Mouse (Mus musculus) lung, postnatal 14 days (tissue): ENCODE results near the gene 6330409D20Rik.

ENCODE experiments used
- DNase-seq: peaks from one replicate; pipeline ENCODE4 v3.0.0; 2021

6330409D20Rik gene

DNA sequence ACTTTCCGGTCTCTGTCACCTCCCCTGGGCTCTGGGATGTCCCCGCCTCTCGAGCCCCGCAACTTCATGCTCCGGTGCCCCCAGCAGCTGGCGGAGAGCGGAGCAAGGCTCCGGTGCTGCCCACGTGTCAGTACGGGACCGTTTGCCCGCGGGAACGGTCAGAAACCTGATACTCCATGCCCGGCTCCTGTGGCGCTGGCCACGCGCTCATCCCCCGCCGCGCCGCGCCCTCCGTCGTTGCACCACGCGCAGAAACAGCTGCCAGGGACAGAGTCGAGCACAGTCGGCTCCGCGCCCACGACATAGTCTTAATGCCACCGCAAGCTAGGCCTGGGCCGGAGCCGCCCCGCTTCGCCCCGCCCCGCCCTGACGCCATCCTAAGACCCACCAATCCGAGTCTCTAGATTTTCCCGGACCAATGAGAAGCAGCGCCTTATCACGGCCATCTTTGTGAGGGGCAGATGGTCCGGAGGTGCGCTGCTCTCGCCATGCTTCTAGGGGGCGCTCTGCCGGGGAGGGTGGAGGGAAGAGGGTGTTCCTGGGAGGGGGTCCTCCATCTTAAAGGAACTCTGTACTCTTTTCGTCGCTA is 46.9 kb downstream of the 6330409D20Rik start:
- DNase-seq, result peak; percentile 97

DNA sequence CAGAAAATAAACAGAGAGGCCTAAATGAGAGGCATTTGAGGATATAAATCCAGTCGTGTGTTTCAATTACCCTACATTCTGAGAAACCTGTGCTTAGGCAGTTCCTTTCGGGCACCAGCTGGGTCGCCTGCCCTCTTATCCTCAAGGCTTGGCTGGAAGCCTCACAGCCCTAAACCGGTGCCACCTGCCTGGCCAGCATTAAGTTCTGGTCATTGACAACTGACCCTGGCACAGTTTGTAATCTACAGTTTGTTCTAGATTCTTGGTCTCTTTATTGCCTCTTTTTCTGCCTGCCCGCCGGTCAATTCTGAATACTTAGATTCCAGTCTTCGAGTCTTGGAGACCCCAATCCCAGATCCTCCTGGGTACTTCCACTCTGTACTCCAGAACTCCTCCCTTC is 47.5 kb downstream of the 6330409D20Rik start:
- no peak for DNase-seq

DNA sequence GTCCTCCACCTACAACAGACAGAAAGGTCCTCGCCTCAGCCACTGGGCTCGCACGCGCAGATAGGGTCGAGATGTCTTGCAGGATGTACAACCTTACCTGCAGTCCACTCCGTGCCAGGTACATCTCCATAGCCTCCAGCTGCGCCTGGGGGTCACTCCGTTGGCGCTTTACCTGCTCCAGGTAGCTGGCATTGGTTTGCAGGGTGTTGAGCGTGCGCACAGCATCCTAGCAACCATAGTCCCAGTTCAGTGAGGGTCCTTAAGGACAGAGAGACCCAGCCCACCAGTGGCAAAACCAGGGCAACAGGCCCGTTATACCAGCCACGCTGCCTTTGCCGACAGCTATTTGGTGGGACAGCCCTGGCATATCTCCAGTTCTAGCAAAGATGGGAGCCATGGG is 48.3 kb downstream of the 6330409D20Rik start:
- no peak for DNase-seq

DNA sequence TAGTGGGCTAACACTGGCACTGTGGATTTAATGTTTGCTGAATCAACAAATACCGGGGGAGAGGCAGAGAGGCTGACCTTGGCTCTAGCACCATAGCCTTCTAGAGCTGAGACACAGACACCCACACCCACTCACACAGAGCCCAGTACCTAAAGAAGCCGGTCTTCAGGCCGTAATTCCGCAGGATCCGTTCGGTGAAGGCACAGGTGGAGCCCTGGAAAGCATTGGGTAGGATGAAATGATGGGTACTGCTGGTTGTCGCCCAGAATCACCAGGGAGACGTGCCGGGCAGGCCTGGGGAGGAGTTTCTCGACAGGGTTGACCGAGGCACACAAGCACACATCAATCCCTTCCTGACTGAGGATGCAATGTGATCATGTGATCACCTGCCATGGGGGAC is 49.8 kb downstream of the 6330409D20Rik start:
- no peak for DNase-seq

DNA sequence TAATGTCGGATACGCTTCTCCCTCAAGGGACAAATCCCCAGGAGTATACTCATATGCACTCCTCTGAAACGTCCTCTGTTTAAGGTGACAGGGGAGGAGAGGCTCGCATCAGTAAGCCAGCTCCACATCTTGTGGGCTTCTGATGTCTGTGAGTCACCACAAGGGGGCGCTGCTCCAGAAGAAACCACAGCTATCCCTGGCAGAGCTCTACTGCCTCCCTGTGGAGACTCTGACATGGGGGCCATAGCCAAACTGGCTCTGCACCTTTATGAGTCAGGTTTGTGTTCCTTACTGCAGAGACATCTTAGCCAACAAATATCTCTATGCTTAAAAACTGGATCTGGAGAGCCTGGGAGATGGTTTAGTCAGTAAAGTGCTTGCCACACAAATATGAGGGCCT is 51.4 kb downstream of the 6330409D20Rik start:
- peak; percentile 95 for DNase-seq

DNA sequence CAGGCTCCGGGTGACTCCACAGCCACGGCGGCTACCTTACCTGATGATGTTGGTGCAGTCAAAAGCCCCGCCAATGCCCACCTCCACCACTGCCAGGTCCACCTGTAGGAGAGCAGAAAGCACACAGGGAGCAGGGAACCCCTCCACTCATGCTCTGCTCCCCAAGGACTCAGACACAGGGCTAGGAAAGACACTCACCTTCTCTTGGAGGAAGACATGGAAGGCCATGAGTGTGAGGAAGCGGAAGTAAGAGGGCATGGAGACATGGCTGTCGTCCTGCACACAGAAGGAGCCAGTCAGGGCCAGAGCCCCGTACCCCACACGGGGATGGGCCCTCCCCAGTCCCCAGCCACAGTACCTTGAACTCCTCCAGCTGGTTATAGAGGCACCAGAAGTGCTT is 53.3 kb downstream of the 6330409D20Rik start:
- no peak for DNase-seq

DNA sequence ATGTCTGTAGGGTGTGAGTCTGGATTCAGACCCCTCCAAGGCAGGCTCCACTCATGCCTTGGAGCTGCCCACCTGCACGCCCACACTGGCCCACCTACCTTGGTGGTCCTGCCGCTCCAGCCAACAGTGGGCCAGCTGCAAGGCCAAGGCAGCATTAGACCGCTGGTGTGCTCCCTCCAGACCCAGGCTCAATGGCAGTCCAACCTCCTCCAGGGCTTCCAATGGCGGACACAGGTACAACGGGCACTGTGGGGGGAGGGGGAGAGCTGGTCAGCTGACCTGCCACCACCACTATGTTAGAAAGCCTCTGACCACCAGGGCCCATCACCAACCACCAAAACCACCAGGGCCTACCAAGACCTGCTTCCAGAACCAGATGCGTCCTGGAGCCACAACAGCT is 54.2 kb downstream of the 6330409D20Rik start:
- no peak for DNase-seq

DNA sequence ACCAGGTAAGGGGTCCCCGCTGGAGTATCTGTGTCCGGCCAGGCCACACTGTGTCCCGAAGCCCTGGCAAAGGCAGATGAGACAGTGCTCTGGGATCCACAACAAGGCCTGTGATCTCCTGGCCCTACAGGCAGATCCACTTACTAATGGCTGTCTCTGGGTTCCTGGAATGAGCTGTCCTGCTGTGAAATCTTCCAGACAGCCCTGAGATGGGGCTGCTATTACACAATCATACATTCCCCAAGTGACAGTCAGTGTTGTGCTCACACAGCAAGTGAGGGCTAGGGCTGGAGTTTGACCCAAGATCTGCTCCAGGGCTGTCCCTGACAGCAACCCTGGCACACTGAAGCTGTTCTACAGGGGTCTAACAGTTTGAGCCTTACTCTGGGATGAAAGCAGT is 55.0 kb downstream of the 6330409D20Rik start:
- no peak for DNase-seq

DNA sequence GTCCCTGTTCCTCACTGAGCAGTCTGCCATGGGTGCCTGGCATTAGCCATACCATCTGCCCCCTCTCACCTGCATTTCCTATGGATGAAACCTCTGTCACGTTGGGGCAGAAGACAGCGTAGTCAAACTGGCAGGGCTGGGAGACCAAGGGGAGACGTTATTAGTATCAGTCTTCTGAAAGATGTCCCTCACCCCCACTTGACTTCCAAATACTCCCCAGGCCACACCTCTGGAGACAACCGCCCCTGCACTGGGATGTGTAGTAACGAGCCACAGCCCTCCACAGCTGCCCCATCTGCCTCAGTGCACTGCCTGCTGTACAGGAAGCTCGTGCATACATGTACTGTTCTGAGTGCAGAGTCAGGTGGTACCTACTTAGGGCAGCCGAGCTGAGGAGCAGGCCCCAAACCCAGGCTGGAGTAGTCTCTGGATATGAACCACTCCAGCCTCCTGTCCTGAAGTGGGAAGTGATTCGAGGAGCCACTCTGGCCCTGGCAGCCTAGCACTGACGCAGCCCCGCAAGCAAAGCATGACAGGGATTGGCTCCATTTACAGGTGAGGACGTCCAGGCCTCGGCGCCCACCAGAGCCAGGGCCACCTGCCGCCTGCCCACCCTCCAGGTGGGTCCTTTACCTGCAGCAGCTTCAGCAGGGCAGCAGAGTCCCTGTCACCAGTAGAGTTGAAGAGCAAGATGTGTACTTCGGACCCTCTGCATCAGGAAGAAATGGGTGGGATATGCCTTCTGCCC is 56.0 kb downstream of the 6330409D20Rik start:
- no peak for DNase-seq

DNA sequence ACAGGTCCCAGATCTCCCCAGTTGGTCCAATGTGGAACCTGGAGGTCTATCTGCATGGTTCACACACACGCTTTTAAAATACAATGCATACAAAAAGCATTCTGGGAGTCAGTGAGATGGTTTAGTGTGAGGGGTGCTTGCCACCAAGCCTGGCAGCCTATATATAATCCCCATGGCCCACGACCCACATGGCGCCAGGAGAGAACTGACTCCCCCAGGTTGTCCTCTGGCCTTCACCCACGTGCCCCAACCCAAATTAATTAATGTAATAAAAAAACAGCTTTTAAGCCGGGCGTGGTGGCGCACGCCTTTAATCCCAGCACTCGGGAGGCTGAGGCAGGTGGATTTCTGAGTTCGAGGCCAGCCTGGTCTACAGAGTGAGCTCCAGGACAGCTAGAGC is 57.1 kb downstream of the 6330409D20Rik start:
- DNase-seq, result no peak

DNA sequence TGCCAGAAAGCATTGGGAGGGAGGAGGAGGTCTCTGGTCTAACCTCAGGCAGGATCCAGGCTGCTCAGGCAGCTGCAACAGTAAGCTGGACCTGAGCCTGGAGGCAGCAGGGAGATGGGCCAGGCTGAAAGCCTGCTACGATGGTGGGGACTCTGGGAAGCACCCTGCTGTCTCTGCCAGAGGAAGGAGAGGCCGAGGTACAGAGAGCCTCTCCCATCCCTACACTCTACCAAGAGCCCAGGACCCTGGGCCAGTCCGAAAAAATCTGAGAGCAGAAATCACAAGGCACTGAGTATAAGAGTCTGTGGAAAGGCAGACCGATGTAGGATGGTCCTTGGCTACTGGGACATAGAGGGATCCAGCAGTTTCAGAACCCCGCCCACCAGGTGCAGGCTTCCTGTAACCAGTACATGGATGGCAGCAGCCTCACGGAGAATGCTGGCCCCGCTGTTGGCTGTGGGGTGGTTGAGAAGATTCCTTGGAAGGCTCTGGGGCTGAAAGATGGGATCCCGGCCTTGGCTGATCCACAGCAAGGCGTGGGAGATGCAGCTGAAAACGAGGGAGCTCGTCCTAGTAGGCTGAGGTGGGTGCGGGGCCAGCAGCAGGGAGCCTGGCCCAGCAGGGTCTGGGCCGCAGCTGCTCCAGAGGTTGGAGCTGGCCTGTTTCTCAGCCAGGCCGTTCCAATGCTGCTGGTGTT is 57.9 kb downstream of the 6330409D20Rik start:
- no peak for DNase-seq
